38 mouse cellular contexts compared by ENCODE assay signal in genomic region chr7:102508666-102509065, GRCm38 (mm10). TPM values are rescaled to one million over a fixed set of nuclear protein-coding genes. Genes with fewer than 3 reads are reported as not detected.
"Had no signal": no experiment of that assay in that cellular context is flagged by ENCODE, and none has a peak within 500 bp of the region (broad histone marks: within the 10 kb centered on the region; RNA-seq: fewer than 3 reads in every experiment).

No protein-coding gene starts in this region.

- H3K27ac ChIP-seq: embryonic facial prominence, embryonic 10.5 days; embryonic facial prominence, embryonic 12.5 days; embryonic facial prominence, embryonic 13.5 days; embryonic facial prominence, embryonic 15.5 days; forebrain, embryonic 10.5 days; forebrain, embryonic 12.5 days; forebrain, embryonic 13.5 days; forebrain, embryonic 15.5 days; gastrocnemius, adult 2 months; heart, adult 2 months had no signal

- H3K27me3 ChIP-seq: forebrain, embryonic 15.5 days had no signal

- H3K4me1 ChIP-seq: embryonic facial prominence, embryonic 12.5 days; embryonic facial prominence, embryonic 13.5 days; forebrain, embryonic 13.5 days had no signal

- H3K9me3 ChIP-seq: embryonic facial prominence, embryonic 10.5 days; embryonic facial prominence, embryonic 12.5 days; embryonic facial prominence, embryonic 13.5 days; embryonic facial prominence, embryonic 15.5 days; forebrain, embryonic 10.5 days; forebrain, embryonic 12.5 days; forebrain, embryonic 13.5 days; forebrain, embryonic 15.5 days had no signal

- H3K4me3 ChIP-seq: embryonic facial prominence, embryonic 10.5 days; embryonic facial prominence, embryonic 12.5 days; embryonic facial prominence, embryonic 13.5 days; embryonic facial prominence, embryonic 15.5 days; erythroblast, embryonic 14.5 days; forebrain, embryonic 10.5 days; forebrain, embryonic 12.5 days; forebrain, embryonic 13.5 days; forebrain, embryonic 15.5 days; gastrocnemius, adult 2 months; heart, adult 2 months had no signal

- H3K36me3 ChIP-seq: embryonic facial prominence, embryonic 10.5 days; embryonic facial prominence, embryonic 12.5 days; embryonic facial prominence, embryonic 13.5 days; embryonic facial prominence, embryonic 15.5 days; forebrain, embryonic 10.5 days; forebrain, embryonic 12.5 days; forebrain, embryonic 15.5 days had no signal

- H3K9ac ChIP-seq: embryonic facial prominence, embryonic 12.5 days; embryonic facial prominence, embryonic 13.5 days; embryonic facial prominence, embryonic 15.5 days; forebrain, embryonic 12.5 days; forebrain, embryonic 13.5 days; forebrain, embryonic 15.5 days; forebrain, postnatal 0 days had no signal

- H3K4me2 ChIP-seq: embryonic facial prominence, embryonic 12.5 days; embryonic facial prominence, embryonic 13.5 days; embryonic facial prominence, embryonic 15.5 days; forebrain, embryonic 12.5 days; forebrain, embryonic 13.5 days; forebrain, embryonic 15.5 days had no signal

- ATAC-seq: forebrain, embryonic 13.5 days; forebrain, embryonic 14.5 days; forebrain, embryonic 15.5 days; forebrain, embryonic 16.5 days; forebrain, postnatal 0 days had no signal

- DNase-seq: cerebellum, adult 2 months; cerebellum, adult 8-10 months; cerebellum, adult 9-10 months; cerebellum, adult 9-11 months; cerebellum, postnatal 10 days; cerebellum, postnatal 14 days; cerebellum, postnatal 25 days; cerebellum, postnatal 36 days; embryo, embryonic 11 days; forebrain, postnatal 0 days; gastrocnemius, adult 2 months; gastrocnemius, postnatal 10 days; gastrocnemius, postnatal 14 days; gastrocnemius, postnatal 25 days; gastrocnemius, postnatal 36 days; heart, adult 2 months had no signal

RNA-seq across cellular contexts. Expression of gene Olfr545, which starts 9.3 kb away (rescaled TPM):
- total RNA-seq: common myeloid progenitor, adult 5-6 weeks; gastrocnemius, adult 18-20 months; gastrocnemius, adult 2 months; gastrocnemius, adult 8-10 months; gastrocnemius, postnatal 10 days; gastrocnemius, postnatal 14 days; gastrocnemius, postnatal 25 days; gastrocnemius, postnatal 36 days; gastrocnemius, postnatal 4 days; granulocyte monocyte progenitor cell, adult 5-6 weeks; heart, adult 2 months had no signal
- polyA plus RNA-seq: cerebellum, adult 2 months; cortical plate, adult 2 months; embryonic facial prominence, embryonic 11.5 days; embryonic facial prominence, embryonic 13.5 days; embryonic facial prominence, embryonic 14.5 days; embryonic facial prominence, embryonic 15.5 days; erythroblast, embryonic 14.5 days; forebrain, embryonic 12.5 days; forebrain, embryonic 14.5 days; forebrain, embryonic 16.5 days; gonadal fat pad, adult 2 months; heart, adult 2 months had no signal

RNA-seq across cellular contexts. Expression of gene Olfr544, which starts 20.6 kb away (rescaled TPM):
- total RNA-seq: common myeloid progenitor, adult 5-6 weeks; forebrain, postnatal 0 days; gastrocnemius, adult 18-20 months; gastrocnemius, adult 2 months; gastrocnemius, adult 8-10 months; gastrocnemius, postnatal 10 days; gastrocnemius, postnatal 14 days; gastrocnemius, postnatal 25 days; gastrocnemius, postnatal 36 days; gastrocnemius, postnatal 4 days; granulocyte monocyte progenitor cell, adult 5-6 weeks; heart, adult 2 months had no signal
- polyA plus RNA-seq: cerebellum, adult 2 months; cortical plate, adult 2 months; embryonic facial prominence, embryonic 11.5 days; erythroblast, embryonic 14.5 days; forebrain, embryonic 14.5 days; frontal cortex, adult 2 months; gonadal fat pad, adult 2 months; heart, adult 2 months had no signal

RNA-seq across cellular contexts. Expression of gene Olfr547, which starts 25.9 kb away (rescaled TPM):
- total RNA-seq: common myeloid progenitor, adult 5-6 weeks; forebrain, postnatal 0 days; gastrocnemius, adult 18-20 months; gastrocnemius, adult 2 months; gastrocnemius, adult 8-10 months; gastrocnemius, postnatal 10 days; gastrocnemius, postnatal 14 days; gastrocnemius, postnatal 25 days; gastrocnemius, postnatal 36 days; gastrocnemius, postnatal 4 days; granulocyte monocyte progenitor cell, adult 5-6 weeks; heart, adult 2 months had no signal
- polyA plus RNA-seq: cerebellum, adult 2 months; cortical plate, adult 2 months; embryonic facial prominence, embryonic 10.5 days; embryonic facial prominence, embryonic 11.5 days; embryonic facial prominence, embryonic 12.5 days; embryonic facial prominence, embryonic 13.5 days; embryonic facial prominence, embryonic 14.5 days; embryonic facial prominence, embryonic 15.5 days; erythroblast, embryonic 14.5 days; forebrain, embryonic 10.5 days; forebrain, embryonic 11.5 days; forebrain, embryonic 12.5 days; forebrain, embryonic 13.5 days; forebrain, embryonic 14.5 days; forebrain, embryonic 15.5 days; forebrain, embryonic 16.5 days; forebrain, postnatal 0 days; frontal cortex, adult 2 months; gonadal fat pad, adult 2 months; heart, adult 2 months had no signal

RNA-seq across cellular contexts. Expression of gene Olfr543, which starts 27.2 kb away (rescaled TPM):
- total RNA-seq: common myeloid progenitor, adult 5-6 weeks; forebrain, postnatal 0 days; gastrocnemius, adult 18-20 months; gastrocnemius, adult 2 months; gastrocnemius, adult 8-10 months; gastrocnemius, postnatal 10 days; gastrocnemius, postnatal 14 days; gastrocnemius, postnatal 25 days; gastrocnemius, postnatal 36 days; gastrocnemius, postnatal 4 days; granulocyte monocyte progenitor cell, adult 5-6 weeks; heart, adult 2 months had no signal
- polyA plus RNA-seq: cerebellum, adult 2 months; cortical plate, adult 2 months; erythroblast, embryonic 14.5 days; forebrain, embryonic 14.5 days; heart, adult 2 months had no signal

RNA-seq across cellular contexts. Expression of gene Olfr548-ps1, which starts 32.0 kb away (rescaled TPM):
- total RNA-seq: common myeloid progenitor, adult 5-6 weeks; forebrain, postnatal 0 days; gastrocnemius, adult 18-20 months; gastrocnemius, adult 2 months; gastrocnemius, adult 8-10 months; gastrocnemius, postnatal 10 days; gastrocnemius, postnatal 14 days; gastrocnemius, postnatal 25 days; gastrocnemius, postnatal 36 days; gastrocnemius, postnatal 4 days; granulocyte monocyte progenitor cell, adult 5-6 weeks; heart, adult 2 months had no signal
- polyA plus RNA-seq: cerebellum, adult 2 months; cortical plate, adult 2 months; embryonic facial prominence, embryonic 10.5 days; embryonic facial prominence, embryonic 11.5 days; embryonic facial prominence, embryonic 12.5 days; embryonic facial prominence, embryonic 13.5 days; embryonic facial prominence, embryonic 14.5 days; erythroblast, embryonic 14.5 days; forebrain, embryonic 10.5 days; forebrain, embryonic 11.5 days; forebrain, embryonic 12.5 days; forebrain, embryonic 13.5 days; forebrain, embryonic 14.5 days; forebrain, embryonic 15.5 days; forebrain, embryonic 16.5 days; forebrain, postnatal 0 days; frontal cortex, adult 2 months; gonadal fat pad, adult 2 months; heart, adult 2 months had no signal
